Mouse (Mus musculus) limb, embryonic 11.5 days (tissue): ENCODE measurements around the gene Capn11. TPM values are rescaled to one million over a fixed set of nuclear protein-coding genes. Genes with fewer than 3 reads are reported as not detected.
A peak's percentile ranks its signal among the peaks of the same experiment; 100 is the strongest.
"Not testable (repeated sequence)": the region's sequence is repeated elsewhere in the genome, so short reads cannot be mapped to it uniquely, and the experiment has no call there.

Experiments used
- ATAC-seq: fragments of 200-750 bp; cut with Nextera tagmentation; 2 replicates; pipeline ENCODE4 v1.8.0; 2017; ENCODE audit warnings: low read depth; ENCODE audit not compliant: insufficient number of reproducible peaks, low FRiP score, low TSS enrichment
- DNase-seq: peaks from one replicate; pipeline ENCODE4 v3.0.0-alpha.2; 2015; ENCODE audit warnings: low spot score
- H3K27ac ChIP-seq: fragments of 300-500 bp; sonication (generic); replicated peaks from 2 replicates; pipeline ENCODE4 v1.5.1; 2014; ENCODE audit warnings: low read depth, mild to moderate bottlenecking, low read length
- H3K27me3 ChIP-seq: fragments of 300-500 bp; sonication (generic); 2 replicates; pipeline ENCODE4 v1.6.1; 2014; ENCODE audit warnings: mild to moderate bottlenecking, low read length, mixed read lengths; ENCODE audit not compliant: control insufficient read depth, insufficient read depth
- H3K36me3 ChIP-seq: fragments of 300-500 bp; sonication (generic); 2 replicates; pipeline ENCODE4 v1.6.1; 2014; ENCODE audit warnings: mild to moderate bottlenecking, low read length, moderate library complexity, mixed read lengths; ENCODE audit not compliant: control insufficient read depth, insufficient read depth
- H3K4me1 ChIP-seq: fragments of 300-500 bp; sonication (generic); 2 replicates; pipeline ENCODE4 v1.6.1; 2014; ENCODE audit warnings: low read length, mixed read lengths; ENCODE audit not compliant: control insufficient read depth, insufficient read depth
- H3K4me2 ChIP-seq: fragments of 300-500 bp; sonication (generic); 2 replicates; pipeline ENCODE4 v1.6.1; 2014; ENCODE audit warnings: low read depth, mild to moderate bottlenecking, moderate library complexity; ENCODE audit not compliant: severe bottlenecking
- H3K4me3 ChIP-seq: fragments of 300-500 bp; sonication (generic); 2 replicates; pipeline ENCODE4 v1.5.1; 2014; ENCODE audit warnings: low read depth, low read length
- H3K9ac ChIP-seq: fragments of 300-500 bp; sonication (generic); 2 replicates; pipeline ENCODE4 v1.6.1; 2014; ENCODE audit warnings: mild to moderate bottlenecking, low read length
- H3K9me3 ChIP-seq: fragments of 300-500 bp; sonication (generic); 2 replicates; pipeline ENCODE4 v1.6.1; 2016; ENCODE audit warnings: low read length; ENCODE audit not compliant: control insufficient read depth
- WGBS: fragments of 180-500 bp; shearing (Covaris S2); extraction: QIAGEN DNeasy Blood & Tissue Kit; methylation state at CpG from one replicate; pipeline ENCODE4 v1.1.7; 2014; 5-methylcytosine and 5-hydroxymethylcytosine counted together
- polyA plus RNA-seq: library from polyadenylated mRNA; unstranded; fragments of >200 nt; fragmentation: Nextera tagmentation; extraction: Ambion mirVana; gene quantifications from 2 replicates; pipeline ENCODE4 v1.2.1, GENCODE M21; 2014

Capn11 gene
- polyA plus RNA-seq, 1 experiment from 2014 or later: 0.81 TPM

GRCm38 (mm10) chr17:45628885-45629855 is 30.0 kb downstream of the Capn11 start:
- no peak overlapping the region for H3K9ac ChIP-seq
- no peaks in the 10 kb centered on the region for H3K9me3 ChIP-seq
- 76% methylated on average over 13 of the region's 13 CpGs for WGBS
- peaks cover 7% of the 10 kb centered on the region; the same call in 1 of the 2 replicates for H3K4me1 ChIP-seq
- no peaks in the 10 kb centered on the region for H3K27me3 ChIP-seq
- no peaks in the 10 kb centered on the region for H3K36me3 ChIP-seq
- peak overlapping the region; percentile 64; the same call in 1 of the 2 replicates for H3K4me2 ChIP-seq
- H3K27ac ChIP-seq: no peak overlapping the region
- 0 out of 2 replicates have a peak, but pooled peaks have one; percentile 22 for ATAC-seq
- DNase-seq: no peak
- no peak overlapping the region for H3K4me3 ChIP-seq

GRCm38 (mm10) chr17:45628160-45628559 is 31.0 kb downstream of the Capn11 start:
- H3K27ac ChIP-seq: no peak overlapping the region
- whole genome bisulfite sequencing: 31% methylated on average over 3 of the region's 3 CpGs
- H3K4me3 ChIP-seq: no peak overlapping the region
- no peaks in the 10 kb centered on the region for H3K36me3 ChIP-seq
- no peaks in the 10 kb centered on the region for H3K9me3 ChIP-seq
- ATAC-seq: no peak
- H3K9ac ChIP-seq: no peak overlapping the region
- no peak overlapping the region for H3K4me2 ChIP-seq
- no peak for DNase-seq
- H3K4me1 ChIP-seq: peaks cover 7% of the 10 kb centered on the region; the same call in 1 of the 2 replicates
- no peaks in the 10 kb centered on the region for H3K27me3 ChIP-seq

- H3K4me2 ChIP-seq: no peak overlapping the region
- H3K4me1 ChIP-seq: peaks cover 7% of the 10 kb centered on the region; the same call in 1 of the 2 replicates
- WGBS: 30% methylated on average over 15 of the region's 15 CpGs
- H3K36me3 ChIP-seq: no peaks in the 10 kb centered on the region
- peak; percentile 88 for DNase-seq
- ATAC-seq: no peak; the same call in 1 of the 2 replicates
- H3K4me3 ChIP-seq: no peak overlapping the region
- H3K27me3 ChIP-seq: no peaks in the 10 kb centered on the region
- no peak overlapping the region for H3K9ac ChIP-seq
- H3K9me3 ChIP-seq: no peaks in the 10 kb centered on the region
- H3K27ac ChIP-seq: no peak overlapping the region
Measured at GRCm38 (mm10) chr17:45626577-45627134, 32.5 kb downstream of the Capn11 start.

GRCm38 (mm10) chr17:45623425-45623824 is 35.7 kb downstream of the Capn11 start:
- ATAC-seq, H3K36me3 ChIP-seq, H3K4me3 ChIP-seq, H3K4me2 ChIP-seq, DNase-seq, H3K9me3 ChIP-seq, H3K27me3 ChIP-seq, H3K4me1 ChIP-seq, H3K9ac ChIP-seq, H3K27ac ChIP-seq: not testable (repeated sequence)
- 91% methylated on average over 8 of the region's 8 CpGs for WGBS

- peak overlapping the region; percentile 39; the same call in 1 of the 2 replicates for H3K9ac ChIP-seq
- whole genome bisulfite sequencing: 25% methylated on average over 20 of the region's 20 CpGs
- ATAC-seq (no peak), DNase-seq (no peak)
- no peaks in the 10 kb centered on the region for H3K9me3 ChIP-seq
- H3K4me2 ChIP-seq: peak overlapping the region; percentile 43
- no peaks in the 10 kb centered on the region for H3K36me3 ChIP-seq
- H3K4me1 ChIP-seq: peaks cover 6% of the 10 kb centered on the region
- H3K4me3 ChIP-seq: no peak overlapping the region
- H3K27ac ChIP-seq: peak overlapping the region; percentile 23; the same call in 1 of the 2 replicates
- no peaks in the 10 kb centered on the region for H3K27me3 ChIP-seq
Measured at GRCm38 (mm10) chr17:45619386-45620256, 39.5 kb downstream of the Capn11 start.

- Histone ChIP-seq H3K27me3 (no peaks in the 10 kb centered on the region), H3K4me2 (peak overlapping the region; percentile 43), H3K27ac (peak overlapping the region; percentile 23; the same call in 1 of the 2 replicates), H3K9me3 (no peaks in the 10 kb centered on the region), H3K4me3 (no peak overlapping the region), H3K4me1 (peaks cover 6% of the 10 kb centered on the region), H3K36me3 (no peaks in the 10 kb centered on the region), H3K9ac (peak overlapping the region; percentile 39; the same call in 1 of the 2 replicates)
- 0 out of 2 replicates have a peak, but pooled peaks have one; percentile 35 for ATAC-seq
- peak; percentile 62 for DNase-seq
- WGBS: 8% methylated on average over 8 of the region's 8 CpGs
Measured at GRCm38 (mm10) chr17:45618941-45619385, 40.2 kb downstream of the Capn11 start.

GRCm38 (mm10) chr17:45617655-45618054 is 41.5 kb downstream of the Capn11 start:
- H3K36me3 ChIP-seq: no peaks in the 10 kb centered on the region
- H3K9me3 ChIP-seq: no peaks in the 10 kb centered on the region
- H3K9ac ChIP-seq: no peak overlapping the region
- peaks cover 6% of the 10 kb centered on the region for H3K4me1 ChIP-seq
- H3K4me2 ChIP-seq: no peak overlapping the region
- no peak overlapping the region for H3K27ac ChIP-seq
- no peak for DNase-seq
- 90% methylated on average over 6 of the region's 6 CpGs for WGBS
- no peak overlapping the region for H3K4me3 ChIP-seq
- ATAC-seq: no peak
- no peaks in the 10 kb centered on the region for H3K27me3 ChIP-seq

- Histone ChIP-seq H3K36me3 (no peaks in the 10 kb centered on the region), H3K9me3 (no peaks in the 10 kb centered on the region), H3K27me3 (no peaks in the 10 kb centered on the region), H3K9ac (no peak overlapping the region), H3K4me1 (peaks cover 6% of the 10 kb centered on the region), H3K27ac (no peak overlapping the region), H3K4me2 (no peak overlapping the region), H3K4me3 (no peak overlapping the region)
- no peak for DNase-seq
- 77% methylated on average over 3 of the region's 3 CpGs for WGBS
- no peak for ATAC-seq
Measured at GRCm38 (mm10) chr17:45616679-45617078, 42.4 kb downstream of the Capn11 start.
